In genomic region chr1:63705733-63706132, GRCm38 (mm10) we compare ENCODE assay signal across 15 mouse cellular contexts. TPM values are rescaled to one million over a fixed set of nuclear protein-coding genes. Genes with fewer than 3 reads are reported as not detected.
DNase-seq lines count a peak whose midpoint lies in the region; ATAC-seq lines count a peak whose summit lies in the region.
"Had no signal": no experiment of that assay in that cellular context is flagged by ENCODE, and none has a peak within 500 bp of the region (broad histone marks: within the 10 kb centered on the region; RNA-seq: fewer than 3 reads in every experiment).

No protein-coding gene starts in this region.

- no peaks in the 10 kb centered on the region for H3K27me3 ChIP-seq in heart, embryonic 13.5 days (replicated peaks)
- no peaks in the 10 kb centered on the region for H3K27me3 ChIP-seq in lung, embryonic 16.5 days (ENCODE audit: control insufficient read depth, insufficient read depth, low read depth, low read length)

- ATAC-seq in heart, embryonic 13.5 days (ENCODE audit: extremely low read depth, insufficient number of reproducible peaks, low FRiP score, low TSS enrichment) = no peak
- peak; percentile 87 for ATAC-seq in lung, embryonic 16.5 days (ENCODE audit: low read depth)
- ATAC-seq: intestine, postnatal 0 days had no signal

- 0 out of 2 replicates have a peak, but pooled peaks cover 3% of the 10 kb centered on the region for H3K4me1 ChIP-seq in heart, embryonic 13.5 days
- H3K4me1 ChIP-seq in lung, embryonic 16.5 days (replicated peaks; ENCODE audit: control insufficient read depth, insufficient read depth, low read length) = no peaks in the 10 kb centered on the region

- no peaks in the 10 kb centered on the region for H3K9me3 ChIP-seq in heart, embryonic 13.5 days
- H3K9me3 ChIP-seq in lung, embryonic 16.5 days (ENCODE audit: control insufficient read depth, low read length) = no peaks in the 10 kb centered on the region

- no peak overlapping the region for H3K27ac ChIP-seq in heart, embryonic 13.5 days (replicated peaks)
- no peak overlapping the region for H3K27ac ChIP-seq in lung, embryonic 16.5 days (ENCODE audit: low read length)

- intact Hi-C loops in heart, postnatal 14 days (cut with DNase I) = no loop called here
- intact Hi-C loops in left cerebral cortex, postnatal 36 days (cut with DNase I) = no loop called here

- no peak overlapping the region for H3K9ac ChIP-seq in heart, embryonic 13.5 days
- no peak overlapping the region for H3K9ac ChIP-seq in lung, embryonic 16.5 days (ENCODE audit: low read length)

- DNase-seq in heart, postnatal 14 days = no peak
- DNase-seq in lung, postnatal 10 days = no peak
- peak; percentile 32 for DNase-seq in kidney, postnatal 10 days
- peak; percentile 21 for DNase-seq in yolk sac, embryonic 10.5 days (ENCODE audit: low spot score)
- no peak for DNase-seq in left cerebral cortex, postnatal 36 days (ENCODE audit: low spot score in 2 of 2)
- DNase-seq: cerebellum, postnatal 14 days; gastrocnemius, postnatal 10 days; left cerebral cortex, postnatal 4 days; spleen, adult 18-20 months; thymus, adult 2 months had no signal

- H3K4me2 ChIP-seq in heart, embryonic 13.5 days = peak overlapping the region; percentile 42
- H3K4me2 ChIP-seq in lung, embryonic 16.5 days (ENCODE audit: low read depth, low read length) = no peak overlapping the region
- H3K4me2 ChIP-seq: midbrain, embryonic 11.5 days had no signal

- no peak overlapping the region for H3K4me3 ChIP-seq in heart, embryonic 13.5 days
- no peak overlapping the region for H3K4me3 ChIP-seq in lung, embryonic 16.5 days (ENCODE audit: low read length)

- WGBS in heart, embryonic 13.5 days = 48% methylated on average over 5 of the region's 5 CpGs
- whole genome bisulfite sequencing in lung, embryonic 16.5 days = 36% methylated on average over 5 of the region's 5 CpGs

- no peaks in the 10 kb centered on the region for H3K36me3 ChIP-seq in heart, embryonic 13.5 days
- H3K36me3 ChIP-seq in lung, embryonic 16.5 days (ENCODE audit: control insufficient read depth, insufficient read depth, low read length) = no peaks in the 10 kb centered on the region

RNA-seq across cellular contexts. Expression of gene Dytn, which starts 19.0 kb away (rescaled TPM):
- polyA plus RNA-seq in heart, embryonic 13.5 days (2015; fragmentation: Nextera tagmentation; extraction: Ambion mirVana) = not detected in 2 replicates
- not detected for total RNA-seq in heart, postnatal 14 days (2021)
- not detected in 2 replicates for polyA plus RNA-seq in lung, embryonic 16.5 days (2015; fragmentation: Nextera tagmentation; extraction: Ambion mirVana)
- total RNA-seq in left cerebral cortex, postnatal 36 days (2021) = under 1 TPM in 1 of 2 experiments, not detected in 1; 0.20 TPM
- total RNA-seq: adrenal gland, postnatal 36 days; gastrocnemius, postnatal 10 days; left cerebral cortex, postnatal 4 days had no signal
- polyA plus RNA-seq: intestine, postnatal 0 days; midbrain, embryonic 11.5 days; thymus, adult 2 months had no signal

RNA-seq across cellular contexts. Expression of gene Mdh1b, which starts 24.4 kb away (rescaled TPM):
- polyA plus RNA-seq in heart, embryonic 13.5 days (2015; fragmentation: Nextera tagmentation; extraction: Ambion mirVana) = not detected in 2 replicates
- total RNA-seq in heart, postnatal 14 days (2021) = not detected
- 1.4 and 2.0 TPM in 2 replicates for polyA plus RNA-seq in lung, embryonic 16.5 days (2015; fragmentation: Nextera tagmentation; extraction: Ambion mirVana)
- 1 to 10 TPM in 1 of 2 experiments, under 1 TPM in 1; 0.72 to 1.1 TPM for total RNA-seq in left cerebral cortex, postnatal 36 days (2021)
- total RNA-seq: adrenal gland, postnatal 36 days; gastrocnemius, postnatal 10 days had no signal
- polyA plus RNA-seq: intestine, postnatal 0 days; thymus, adult 2 months had no signal

RNA-seq across cellular contexts. Expression of gene Fastkd2, which starts 24.7 kb away (rescaled TPM):
- 44.6 and 45.4 TPM in 2 replicates for polyA plus RNA-seq in heart, embryonic 13.5 days (2015; fragmentation: Nextera tagmentation; extraction: Ambion mirVana)
- total RNA-seq in heart, postnatal 14 days (2021) = 10 to 100 TPM; 25.4 to 27.3 TPM
- 46.1 and 55.2 TPM in 2 replicates for polyA plus RNA-seq in lung, embryonic 16.5 days (2015; fragmentation: Nextera tagmentation; extraction: Ambion mirVana)
- 10 to 100 TPM; 18.4 to 20.7 TPM for total RNA-seq in left cerebral cortex, postnatal 36 days (2021)

Comparison
In these comparisons a context has a peak if more than half of its experiments do, and no peak if none do; other contexts are left out.
1. DNase-seq: peak in kidney, postnatal 10 days (single experiment) and yolk sac, embryonic 10.5 days (single experiment); none in heart, postnatal 14 days (0 of 2), lung, postnatal 10 days (single experiment) and left cerebral cortex, postnatal 36 days (0 of 2).